Mouse (Mus musculus): ENCODE measurements around the gene Lmo7.

- TF ChIP-seq POLR2A (IDR thresholded peaks at IDR 0.05; ENCODE audit: low read depth, low read length) (no peak), CTCF (IDR thresholded peaks at IDR 0.05; ENCODE audit: extremely low read depth, insufficient read depth, insufficient read length, insufficient replicate concordance) (no peak)
Observed at GRCm38 (mm10) chr14:101822871-101823270, 93.1 kb downstream of the Lmo7 start.

Data from spleen, adult 2 months (tissue).